Mouse (Mus musculus) cerebellum, adult 11 months (tissue): ENCODE measurements around the gene Chrnb2.
"Not testable (repeated sequence)": the region's sequence is repeated elsewhere in the genome, so short reads cannot be mapped to it uniquely, and the experiment has no call there.

ENCODE experiments used
- DNase-seq: peaks from one replicate; pipeline ENCODE4 v3.0.0; 2022

The Chrnb2 gene

DNA sequence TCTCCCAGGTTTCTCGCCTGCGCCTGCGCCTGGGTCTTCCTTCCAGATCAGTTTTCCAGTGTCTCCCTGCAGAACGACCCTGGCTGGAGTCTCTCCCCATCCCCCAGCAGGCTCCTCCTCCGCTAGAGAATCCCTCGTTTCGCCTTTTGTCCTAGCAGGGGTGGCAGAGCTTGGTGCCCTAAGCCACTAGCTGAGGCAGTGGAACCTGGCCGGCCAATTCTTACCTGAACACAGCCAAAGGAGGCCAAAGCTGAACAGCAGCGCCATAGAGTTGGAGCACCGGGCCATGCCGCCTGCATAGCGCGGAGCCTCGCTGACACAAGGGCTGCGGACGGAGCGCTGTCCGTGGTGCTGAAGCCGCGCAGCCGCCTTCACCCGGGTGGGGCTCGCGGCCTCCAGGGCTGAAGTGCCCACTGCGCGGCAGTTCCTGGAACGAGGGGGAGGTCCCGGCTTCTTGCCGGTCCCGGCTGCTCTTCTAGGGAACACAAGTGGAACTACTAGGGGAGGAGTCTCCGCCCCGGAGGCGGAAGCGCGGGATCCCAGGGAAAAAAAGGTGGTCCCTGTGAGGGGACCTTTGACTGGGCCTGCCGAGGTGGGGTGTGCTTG is at the start of gene Chrnb2:
Chrnb2 (minus strand) TSS at position 514 of the 606 bp plus-strand sequence.
- peak; percentile 55 for DNase-seq

DNA sequence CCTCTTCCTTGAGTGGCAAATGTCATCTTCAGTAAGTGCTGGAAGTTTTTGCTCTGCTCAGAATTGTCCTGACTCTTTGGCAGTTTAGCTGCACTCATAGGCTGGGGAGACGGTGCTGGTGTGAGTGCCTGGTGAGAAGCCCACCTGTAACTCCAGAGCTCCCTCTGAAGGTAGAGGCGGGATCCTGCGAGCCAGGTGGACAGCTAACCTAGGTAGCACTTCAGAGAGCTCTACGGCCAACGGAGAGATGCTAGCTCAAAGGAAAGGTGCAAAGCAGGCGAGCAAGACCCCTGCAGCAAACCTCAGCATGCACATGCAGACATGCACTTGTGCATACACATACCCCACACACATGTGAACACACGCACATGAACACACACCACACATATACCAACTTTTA is 49.6 kb upstream of the Chrnb2 start:
- no peak for DNase-seq

DNA sequence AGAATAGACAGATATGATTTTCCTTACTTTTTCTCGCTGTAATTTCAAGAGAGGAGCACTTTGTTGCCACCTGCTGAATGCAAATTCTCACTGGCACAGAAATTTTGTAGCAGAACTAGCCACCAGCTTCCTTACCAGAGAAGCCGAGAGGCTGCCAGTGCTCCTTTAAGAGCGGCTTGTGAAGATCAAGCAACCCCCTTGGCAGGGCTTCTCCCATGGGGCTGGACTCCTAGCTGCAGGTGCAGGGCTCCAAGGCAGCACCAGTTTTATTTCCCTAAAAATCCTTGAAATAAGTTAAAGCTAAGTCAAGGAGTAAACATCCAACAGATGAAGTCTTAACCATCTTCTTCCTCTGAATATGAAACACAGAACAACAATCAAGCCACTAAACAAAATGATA is 47.7 kb upstream of the Chrnb2 start:
- no peak for DNase-seq

DNA sequence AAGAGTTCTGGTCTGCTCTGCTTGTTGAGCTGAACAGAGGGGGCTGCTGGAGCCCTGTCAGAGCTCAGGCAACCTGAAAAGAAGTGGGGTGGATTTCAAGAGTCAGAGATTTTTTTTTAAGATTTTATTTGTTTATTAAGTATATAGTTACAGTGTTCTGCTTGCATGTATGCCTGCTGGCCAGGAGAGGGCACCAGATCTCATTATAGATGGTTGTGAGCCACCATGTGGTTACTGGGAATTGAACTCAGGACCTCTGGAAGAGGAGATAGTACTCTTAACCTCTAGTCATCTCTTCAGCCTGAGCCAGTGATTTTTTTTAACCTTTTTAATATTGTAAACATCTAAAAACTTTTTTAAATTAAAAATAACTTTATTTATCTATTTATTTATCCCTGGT is 46.4 kb upstream of the Chrnb2 start:
- no peak for DNase-seq

DNA sequence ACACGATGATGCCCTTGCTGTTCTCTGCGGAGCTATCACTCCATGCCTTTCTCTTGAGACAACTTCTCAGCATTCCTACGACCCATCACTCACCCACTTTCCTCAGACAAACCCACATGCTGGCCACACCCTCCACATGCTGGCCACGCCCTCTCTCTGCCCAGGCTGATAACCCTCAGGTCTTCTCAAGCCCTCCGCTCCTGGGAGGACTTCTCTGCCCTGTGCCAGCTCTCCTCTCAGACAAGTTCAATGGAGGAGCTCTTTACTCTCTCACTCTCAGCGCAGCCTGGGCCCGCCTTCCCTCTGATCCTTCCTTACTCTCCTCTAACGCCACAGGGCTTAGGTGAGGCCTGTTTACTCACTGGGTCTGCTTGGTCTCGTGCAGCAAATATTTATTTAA is 44.2 kb upstream of the Chrnb2 start:
- no peak for DNase-seq

DNA sequence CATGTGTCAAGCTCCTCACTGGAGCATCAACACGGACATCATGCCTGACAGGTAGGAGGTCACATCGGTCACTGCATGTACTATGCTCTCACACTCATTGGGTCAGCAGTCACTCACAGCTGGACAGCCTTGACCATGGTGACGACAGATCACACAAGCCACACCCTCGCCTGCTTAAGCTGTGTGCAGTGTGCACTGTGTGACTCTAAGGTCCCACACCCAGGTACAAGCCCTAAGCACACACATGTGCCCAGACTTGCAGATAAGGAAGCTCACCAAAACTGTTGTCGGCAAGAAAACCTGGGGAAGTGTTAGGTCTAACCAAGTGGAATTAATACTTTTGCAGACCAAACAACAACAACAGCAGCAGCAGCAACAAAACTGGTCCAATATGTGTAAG is 43.4 kb upstream of the Chrnb2 start:
- no peak for DNase-seq

DNA sequence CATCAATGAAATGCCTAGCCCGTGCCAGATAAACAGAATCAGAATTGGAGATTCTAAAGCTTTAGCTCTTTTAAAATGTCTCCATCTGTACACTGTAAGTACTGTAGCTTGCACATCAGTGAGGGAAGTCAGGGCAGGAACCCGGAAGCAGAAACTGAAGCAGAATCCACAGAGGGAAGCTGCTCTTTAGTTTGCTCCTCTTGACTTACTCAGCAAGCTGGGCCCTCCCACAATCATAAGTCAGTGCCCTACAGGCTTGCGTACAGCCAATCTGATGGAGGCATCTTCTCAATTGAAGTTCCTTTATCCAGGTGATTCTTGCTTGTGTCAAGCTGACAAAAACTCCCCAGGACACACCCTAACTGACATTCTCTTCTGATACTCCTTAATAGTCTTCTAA is 42.7 kb upstream of the Chrnb2 start:
- no peak for DNase-seq

DNA sequence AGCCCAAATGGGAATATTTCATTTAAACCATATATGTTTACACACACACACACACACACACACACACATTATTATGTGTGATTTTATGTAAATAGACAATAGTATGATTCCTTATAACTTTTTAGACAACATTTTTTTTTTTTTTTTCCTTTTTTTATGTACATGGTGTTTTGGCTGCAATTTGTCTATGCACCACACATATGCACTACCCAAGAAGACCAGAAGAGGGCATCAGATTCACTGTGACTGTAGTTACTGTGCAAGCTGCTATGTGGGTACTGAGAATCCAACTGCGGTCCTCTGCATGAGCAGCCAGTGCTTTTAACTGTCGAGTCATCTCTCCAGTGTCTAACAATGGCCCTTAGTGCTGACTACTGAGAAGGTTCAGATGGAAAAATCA is 42.3 kb upstream of the Chrnb2 start:
- no peak for DNase-seq

DNA sequence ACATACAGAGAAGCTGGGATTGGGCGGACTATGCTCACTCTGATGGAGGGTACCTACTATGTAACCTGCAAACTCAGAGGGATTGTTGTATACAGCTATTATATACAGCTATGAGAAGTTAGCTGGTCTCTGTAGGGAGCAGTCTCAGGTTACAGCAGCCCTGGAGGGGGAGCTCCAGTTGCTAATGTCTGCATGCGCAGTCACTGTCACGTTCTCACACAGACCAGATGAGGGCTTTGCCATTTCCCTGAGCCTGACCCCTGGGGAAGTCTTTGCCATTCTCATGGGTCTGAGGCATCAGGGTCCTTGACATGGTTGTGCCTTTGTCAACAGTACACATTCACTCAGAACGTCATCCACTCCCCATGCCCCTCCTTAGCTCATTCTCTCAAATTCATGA is 40.7 kb upstream of the Chrnb2 start:
- DNase-seq, result no peak

DNA sequence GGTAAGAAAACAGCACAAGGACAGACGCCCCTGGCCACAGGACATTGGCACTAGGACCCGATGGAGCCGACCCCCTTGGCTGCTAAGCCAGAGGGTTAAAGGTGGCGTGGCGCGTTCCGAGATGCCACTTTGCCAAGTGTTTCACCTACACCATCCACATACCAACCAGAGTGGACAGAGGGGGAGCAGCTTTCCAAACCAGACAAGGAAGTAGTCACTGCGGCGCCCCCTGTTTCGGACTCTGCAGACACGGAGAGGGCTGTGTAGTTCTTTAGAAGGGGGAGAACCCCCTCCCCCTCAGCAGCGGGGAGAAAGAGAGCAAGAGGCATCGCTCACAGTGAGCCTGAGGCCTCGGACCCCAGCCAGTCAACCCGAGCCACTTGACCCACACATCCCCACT is 38.4 kb upstream of the Chrnb2 start:
- DNase-seq, result no peak

DNA sequence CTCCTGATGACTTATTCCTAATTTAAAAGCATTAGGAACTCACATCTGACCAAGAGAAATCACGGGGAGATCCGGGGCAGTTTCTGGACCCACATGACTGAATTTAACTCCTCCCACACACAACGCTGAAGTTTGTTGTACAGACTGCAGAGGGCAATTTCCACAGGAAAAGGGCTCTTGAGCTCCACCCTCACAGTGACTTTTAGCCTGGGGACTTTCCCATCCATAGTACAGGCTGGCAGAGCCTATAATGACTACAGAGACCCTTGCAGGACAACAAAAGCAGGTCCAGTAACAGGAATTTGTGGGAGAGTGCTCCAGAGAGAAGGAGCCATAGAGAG is 37.0 kb upstream of the Chrnb2 start:
- no peak for DNase-seq

DNA sequence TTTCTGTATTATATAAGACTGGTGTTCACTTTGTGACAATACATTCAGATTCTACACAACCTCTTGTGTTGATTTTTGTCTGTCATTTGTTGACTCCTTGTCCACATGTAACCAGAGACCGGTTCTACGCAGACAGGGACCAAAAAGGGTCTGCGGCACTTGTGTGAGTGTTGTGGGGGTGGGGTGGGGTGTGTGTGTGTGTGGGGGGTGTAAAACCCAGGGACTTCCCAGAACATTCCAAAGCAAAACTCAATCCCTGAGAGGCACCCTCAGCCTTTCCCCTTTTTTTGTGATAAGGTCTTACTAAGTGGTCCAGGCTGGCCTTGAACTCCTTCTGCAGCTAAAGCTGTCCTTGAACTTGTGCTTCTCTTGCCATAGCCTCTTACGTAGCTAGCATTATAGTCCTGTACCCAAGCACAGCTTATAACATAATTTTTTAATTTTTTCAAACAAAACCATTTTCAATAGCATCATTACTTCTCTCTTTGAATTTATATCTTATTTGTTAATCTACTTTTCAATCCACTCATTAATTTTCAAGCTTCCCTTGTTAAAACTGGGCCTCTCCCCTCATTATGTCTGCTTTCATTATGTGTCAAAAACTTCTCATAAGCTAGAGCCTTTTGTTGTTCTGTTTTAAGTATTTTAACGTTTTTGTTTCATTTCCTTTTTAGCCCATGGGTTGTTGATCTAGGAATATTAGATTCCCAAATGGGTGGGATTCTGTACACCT is 36.5 kb upstream of the Chrnb2 start:
- DNase-seq, result no peak

DNA sequence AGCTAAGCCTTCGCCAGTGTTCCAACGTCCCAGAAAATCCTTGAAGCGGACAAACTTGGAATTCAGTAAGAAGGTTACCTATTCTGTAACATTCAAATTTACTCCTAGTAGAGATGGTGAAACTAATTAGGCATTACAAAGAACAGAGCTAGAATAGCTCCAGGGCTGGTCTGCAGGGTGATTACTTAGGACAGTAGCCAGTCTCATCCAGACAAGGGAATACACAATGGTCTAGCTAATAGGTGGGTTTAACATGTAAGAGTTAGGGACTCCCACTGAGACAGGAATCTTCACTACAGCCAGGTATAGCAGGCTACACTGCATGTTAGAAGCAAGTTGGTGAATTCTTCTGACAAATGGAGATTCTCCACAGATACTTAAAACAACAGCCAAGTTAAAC is 35.6 kb upstream of the Chrnb2 start:
- not testable (repeated sequence) for DNase-seq

DNA sequence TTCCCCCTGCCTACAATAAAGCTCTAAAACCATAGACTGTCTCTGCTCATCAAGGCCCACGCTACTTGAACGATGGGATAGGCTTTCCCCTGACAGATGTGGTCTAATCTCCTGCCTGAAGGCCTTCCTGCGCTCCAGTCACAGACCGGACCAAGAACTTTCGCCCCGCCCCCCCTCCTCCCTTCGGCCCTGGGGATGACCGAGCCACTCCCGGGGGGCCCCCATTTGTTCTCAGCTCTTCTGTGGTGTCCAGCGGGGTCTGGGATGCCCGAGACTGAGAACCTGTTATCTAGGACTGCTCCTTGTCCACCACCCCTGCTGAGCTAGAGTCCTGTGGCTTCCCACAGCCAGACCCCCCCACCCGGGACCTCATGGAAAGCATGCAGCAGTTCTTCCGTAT is 35.0 kb upstream of the Chrnb2 start:
- no peak for DNase-seq

DNA sequence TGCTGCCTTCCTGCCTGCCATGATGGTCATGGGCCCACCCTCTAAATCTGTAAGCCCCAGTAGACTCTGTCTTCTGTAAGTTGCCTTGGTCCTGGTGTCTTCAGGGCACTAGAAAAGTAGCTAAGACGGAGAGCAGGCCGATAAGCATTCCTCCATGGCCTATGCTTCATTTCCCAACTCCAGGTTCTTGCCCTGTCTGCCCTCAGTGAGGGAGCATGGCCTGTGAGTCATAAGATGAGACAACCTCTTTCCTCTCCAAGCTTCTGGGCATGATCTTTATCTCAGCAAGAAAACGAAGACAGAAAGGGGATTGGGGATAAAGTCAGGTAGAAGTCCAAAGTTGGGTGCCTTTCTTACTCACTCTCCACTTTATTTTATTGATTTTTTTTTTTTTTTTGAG is 34.1 kb upstream of the Chrnb2 start:
- no peak for DNase-seq

DNA sequence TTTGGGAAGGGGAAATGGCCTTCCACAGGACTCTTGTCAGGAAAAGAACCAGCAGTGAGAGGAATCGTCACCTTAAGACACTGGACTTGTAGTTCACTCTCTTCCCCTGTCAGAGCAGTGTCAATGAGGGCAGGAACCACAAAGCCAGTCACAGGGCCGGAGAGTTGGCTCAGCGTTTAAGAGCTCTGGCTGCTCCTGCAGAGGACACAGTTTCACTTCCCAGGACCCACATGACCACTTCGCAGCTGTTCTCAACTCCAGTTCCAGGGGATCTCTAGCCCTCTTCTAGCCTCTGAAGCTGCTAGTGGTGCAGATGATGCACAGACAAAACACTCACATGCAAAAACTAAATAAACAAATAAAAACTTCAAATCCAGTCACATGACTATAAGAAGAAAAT is 31.9 kb upstream of the Chrnb2 start:
- DNase-seq, result no peak

DNA sequence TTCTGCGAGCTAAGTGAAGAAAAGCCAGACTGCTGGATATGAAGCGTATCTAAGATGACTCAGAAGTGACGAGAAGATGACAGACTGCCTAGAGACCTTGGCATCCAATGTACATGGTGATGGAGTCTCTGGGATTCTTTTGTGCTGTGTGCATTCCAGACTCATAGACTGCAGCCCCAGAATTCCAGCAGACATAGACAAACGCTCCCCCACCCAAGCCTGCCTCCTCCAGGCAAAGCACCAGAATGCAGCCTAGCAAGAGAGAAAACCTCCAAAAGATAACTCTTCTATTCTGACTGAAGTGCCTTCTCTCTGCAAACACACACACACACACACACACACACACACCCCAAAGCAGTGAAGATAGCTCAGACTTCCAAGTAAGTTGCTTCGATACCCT is 31.3 kb upstream of the Chrnb2 start:
- DNase-seq, result no peak

DNA sequence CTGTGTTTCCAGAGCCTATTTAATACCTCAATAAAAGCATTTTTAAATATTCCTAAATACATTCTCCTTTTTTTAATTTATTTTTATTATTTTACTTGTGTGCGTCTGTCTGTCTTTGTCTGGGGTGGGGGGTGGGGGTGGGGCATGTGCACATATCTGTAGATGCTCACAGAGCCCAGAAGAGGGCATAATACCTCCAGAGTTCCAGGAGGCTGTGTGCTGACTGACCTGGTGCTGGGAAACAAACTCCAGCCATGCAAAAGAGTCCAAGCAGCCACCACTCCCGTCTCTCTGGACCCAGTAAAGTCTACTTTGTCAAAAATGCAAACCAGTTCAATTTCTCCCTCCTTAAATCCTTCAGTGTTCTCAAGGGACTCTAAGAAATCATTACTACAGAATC is 30.2 kb upstream of the Chrnb2 start:
- no peak for DNase-seq

DNA sequence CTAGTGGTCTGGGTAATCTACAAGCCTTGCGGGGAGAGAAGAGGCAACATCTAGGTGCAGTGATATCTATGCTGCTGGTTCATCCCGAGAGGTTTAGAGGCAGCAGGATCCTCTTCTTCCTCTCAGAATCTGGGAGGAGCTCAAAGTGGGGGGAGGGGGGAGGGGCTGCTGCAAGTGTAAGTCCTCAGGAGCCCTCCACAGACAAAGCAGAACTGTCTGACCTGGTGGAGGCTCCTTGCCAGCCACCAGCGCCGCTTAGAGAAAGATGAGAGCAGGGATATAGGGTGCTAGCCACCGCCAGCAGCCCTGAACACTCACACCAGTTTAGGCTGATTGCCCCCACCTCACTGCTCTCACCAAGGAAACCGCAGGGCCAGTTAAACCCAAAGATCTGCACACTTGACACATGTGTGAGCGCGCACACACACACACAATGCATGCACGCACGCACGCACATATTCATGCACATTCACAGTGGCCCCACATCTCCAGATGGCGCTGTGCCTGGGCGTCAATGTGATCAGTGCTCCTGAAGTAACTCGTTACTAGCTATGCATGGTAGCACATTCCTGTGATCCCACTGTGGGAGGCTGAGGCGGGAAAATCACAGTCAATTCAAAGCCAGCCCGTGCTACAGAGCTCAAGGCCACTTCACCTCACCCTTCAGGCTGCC is 24.4 kb upstream of the Chrnb2 start:
- no peak for DNase-seq

DNA sequence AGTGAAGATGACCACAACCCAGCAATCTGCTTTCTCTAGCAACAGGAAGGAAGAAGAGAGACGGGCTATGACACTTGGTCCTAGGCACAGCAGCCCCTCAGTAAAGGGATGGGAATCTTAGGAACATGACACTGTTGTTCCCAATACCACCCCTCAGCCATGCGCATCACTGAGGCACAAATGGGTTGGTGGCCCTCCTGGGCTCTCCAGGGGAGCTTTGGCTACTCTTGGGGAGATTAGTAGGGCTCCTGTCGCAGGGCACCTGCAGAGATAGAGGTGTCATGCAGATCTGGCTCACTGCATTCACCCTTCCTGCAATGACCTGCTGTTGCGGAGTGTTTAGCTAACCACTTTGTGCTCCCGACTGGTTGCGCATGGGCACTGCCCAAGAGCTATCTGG is 21.8 kb upstream of the Chrnb2 start:
- no peak for DNase-seq

DNA sequence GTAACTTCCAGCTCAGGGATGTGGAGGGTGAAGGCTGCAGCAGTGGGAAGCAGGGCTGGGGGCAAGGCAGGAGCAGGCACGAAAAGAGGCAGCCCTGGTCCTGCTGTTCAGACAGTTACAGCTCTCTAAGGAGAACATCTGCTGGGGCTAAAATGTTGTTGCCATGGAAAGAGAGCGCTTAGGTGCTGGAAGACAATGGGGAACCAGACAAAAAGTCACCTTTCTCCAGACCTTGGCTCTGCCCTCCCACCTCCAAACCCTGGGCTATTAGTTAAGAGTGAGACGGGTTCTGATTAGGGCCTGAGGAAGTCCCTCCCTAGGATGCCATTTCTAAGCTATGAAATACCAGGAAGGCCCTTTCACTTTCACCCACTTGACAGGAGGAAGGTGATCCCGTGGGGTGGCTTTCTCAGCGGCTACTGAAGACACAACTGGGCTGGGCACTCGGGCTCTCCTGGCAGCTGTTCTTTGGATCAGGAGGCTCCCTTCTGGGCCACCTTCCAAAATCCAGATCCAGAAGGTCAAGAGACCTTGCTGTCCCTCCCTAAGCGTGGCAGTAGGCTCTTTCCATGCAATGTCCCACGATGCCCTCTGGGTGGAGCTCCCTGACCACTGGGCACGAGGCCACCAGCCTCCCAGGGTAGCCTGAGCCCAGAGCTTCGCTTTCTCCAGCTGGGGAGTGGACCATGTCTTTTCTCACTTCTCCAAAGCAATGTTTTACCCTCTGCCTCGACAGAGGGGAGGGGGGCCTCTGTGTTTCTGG is 20.7 kb upstream of the Chrnb2 start:
- peak; percentile 62 for DNase-seq

DNA sequence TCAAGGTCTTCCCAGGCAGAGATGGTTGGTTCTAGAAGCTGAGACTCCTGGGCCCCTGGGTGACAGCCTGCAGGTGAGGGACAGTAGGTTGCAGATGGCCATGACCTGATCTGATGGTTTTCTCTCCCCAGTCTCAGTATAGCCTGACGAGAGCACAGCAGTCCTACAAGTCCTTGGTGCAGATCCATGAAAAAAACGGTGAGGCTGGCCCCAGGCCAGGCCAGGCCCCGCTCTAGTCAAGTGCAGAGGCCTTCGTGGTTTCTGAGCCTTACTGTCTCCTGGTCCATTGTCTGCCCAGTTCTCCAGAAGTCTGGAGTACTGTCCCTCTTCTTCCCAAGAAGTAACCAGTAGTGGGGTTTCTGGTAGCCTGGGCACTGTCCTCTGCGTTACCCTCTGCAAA is 17.2 kb upstream of the Chrnb2 start:
- DNase-seq, result no peak

DNA sequence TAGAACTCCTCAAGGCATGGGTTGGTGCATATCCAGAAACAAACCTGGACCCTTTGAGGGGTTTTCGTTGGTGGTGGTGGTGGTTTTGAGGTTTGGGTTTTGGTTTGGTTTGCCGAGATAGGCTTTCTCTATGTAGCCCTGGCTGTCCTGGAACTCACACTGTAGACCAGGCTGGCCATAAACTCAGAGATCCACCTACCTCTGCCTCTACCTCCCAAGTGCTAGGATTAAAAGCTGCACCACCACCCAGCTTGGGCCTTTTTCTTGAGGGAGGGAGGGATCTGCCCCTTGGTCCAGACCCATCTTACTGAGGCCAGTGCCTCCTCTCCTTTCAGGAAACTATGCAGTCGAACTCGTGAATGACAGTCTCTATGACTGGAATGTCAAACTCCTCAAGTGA is 15.7 kb upstream of the Chrnb2 start:
- no peak for DNase-seq

DNA sequence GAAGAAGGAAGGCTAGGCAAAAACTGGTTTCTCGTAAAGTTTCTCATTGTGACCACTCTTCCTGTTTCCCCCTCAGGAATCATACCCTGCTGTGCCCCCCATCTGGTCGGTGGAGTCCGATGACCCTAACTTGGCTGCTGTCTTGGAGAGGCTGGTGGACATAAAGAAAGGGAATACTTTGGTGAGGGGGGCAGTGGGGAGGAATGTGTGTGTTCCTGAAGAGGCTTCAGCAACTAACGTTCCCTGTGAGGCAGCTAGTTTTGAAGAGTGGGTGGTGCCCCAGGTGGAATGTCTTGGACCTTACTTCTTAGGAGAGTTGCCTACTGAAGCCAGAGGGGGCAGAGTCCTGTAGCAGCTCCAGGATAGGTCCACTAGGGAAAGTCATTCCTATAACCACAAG is 11.6 kb upstream of the Chrnb2 start:
- DNase-seq, result no peak
